Mouse (Mus musculus): Measurements from ENCODE around the gene Angel1. TPM values are rescaled to one million over a fixed set of nuclear protein-coding genes. Genes with fewer than 3 reads are reported as not detected.

Angel1 gene
- total RNA-seq, 2 experiments from 2014 or later: 3.0 to 3.2 TPM

- DNase-seq: no peak
Measured at GRCm38 (mm10) chr12:86702690-86703089, 23.6 kb downstream of the Angel1 start.

- no peak for DNase-seq
Measured at GRCm38 (mm10) chr12:86701491-86701890, 24.8 kb downstream of the Angel1 start.

DNA sequence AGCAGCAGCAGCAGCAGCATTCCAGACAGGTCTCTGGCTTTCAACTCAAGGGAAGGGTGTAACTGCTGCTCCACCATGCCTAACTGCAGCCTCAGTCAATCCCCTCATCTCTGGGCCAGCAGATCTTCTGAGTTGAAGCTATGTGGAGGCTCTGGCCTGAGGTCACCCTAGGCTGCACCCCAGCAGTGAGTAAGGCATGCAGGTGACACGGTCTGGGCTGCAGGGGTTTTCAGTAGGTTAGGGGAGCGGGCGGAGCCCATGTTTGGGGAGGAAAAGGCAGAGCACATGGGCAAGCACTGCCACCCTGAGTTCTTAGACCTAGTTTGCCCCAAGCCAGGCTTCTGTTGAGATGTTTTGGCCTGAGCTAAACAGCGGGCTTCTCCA lies 25.3 kb downstream of the Angel1 start:
- no peak for DNase-seq

DNA sequence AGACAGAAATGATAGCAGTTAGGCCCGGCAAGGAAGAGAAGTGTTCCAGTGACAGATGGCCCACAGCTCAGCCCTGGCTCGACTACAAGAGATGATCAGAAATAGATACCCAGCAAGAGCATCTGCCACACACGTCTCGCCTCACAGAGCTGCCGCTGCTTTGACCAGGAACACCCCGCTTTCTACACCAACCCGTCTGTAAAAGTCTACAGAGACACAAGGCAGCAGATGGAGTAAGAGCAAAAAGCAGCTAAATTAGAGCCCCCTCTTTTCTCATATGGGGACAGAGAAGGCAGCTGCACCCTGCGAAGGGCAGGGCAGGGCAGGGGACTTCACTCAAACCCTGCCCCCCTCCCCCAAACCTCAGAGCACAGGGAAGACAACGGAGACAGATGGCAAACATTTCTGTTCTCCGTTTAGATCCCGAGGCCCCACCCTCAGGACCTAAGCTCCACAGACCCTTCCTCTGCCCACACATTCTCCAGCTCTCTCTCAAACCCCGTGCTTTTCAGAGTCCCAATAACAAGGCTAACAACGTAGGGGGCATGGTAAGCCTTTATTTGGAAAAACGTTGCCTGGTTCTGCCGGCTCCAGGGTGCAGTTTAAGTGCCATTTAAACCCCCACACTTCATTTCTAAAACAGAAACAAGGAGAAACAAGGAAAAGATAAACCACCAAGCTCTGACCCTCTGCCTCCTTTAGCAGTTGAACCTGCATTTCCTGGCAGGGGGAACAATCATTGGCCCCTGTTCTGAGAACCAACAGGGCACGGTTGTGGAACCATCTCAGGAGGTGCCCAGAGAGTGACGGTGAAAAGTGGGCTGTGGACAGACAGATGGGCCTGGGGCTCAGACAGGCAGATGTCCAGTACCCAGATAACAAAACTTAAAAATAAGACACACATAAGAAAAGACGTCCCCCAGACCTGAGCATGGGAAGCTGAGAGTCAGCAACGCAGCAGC lies 26.0 kb downstream of the Angel1 start:
- no peak for DNase-seq

DNA sequence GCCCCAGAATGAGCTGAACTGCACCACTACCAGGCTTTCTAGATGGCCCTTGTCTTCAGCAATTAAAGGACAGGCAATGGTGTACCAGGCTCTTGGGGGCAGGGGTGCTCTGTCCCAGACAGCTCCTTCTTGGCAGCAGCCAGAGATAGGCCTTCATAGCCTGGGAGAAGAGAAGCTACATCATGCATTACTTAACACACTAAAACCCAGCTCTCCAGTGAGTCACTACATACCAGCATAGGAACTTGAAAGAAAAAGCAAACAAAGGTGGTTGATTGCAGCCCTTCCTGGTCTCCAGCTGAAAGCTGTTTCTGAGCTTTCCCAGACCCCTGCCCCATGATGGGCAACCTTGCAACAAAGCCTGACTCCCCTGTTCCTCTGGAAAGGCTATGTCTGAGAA lies 27.7 kb downstream of the Angel1 start:
- DNase-seq: no peak

DNA sequence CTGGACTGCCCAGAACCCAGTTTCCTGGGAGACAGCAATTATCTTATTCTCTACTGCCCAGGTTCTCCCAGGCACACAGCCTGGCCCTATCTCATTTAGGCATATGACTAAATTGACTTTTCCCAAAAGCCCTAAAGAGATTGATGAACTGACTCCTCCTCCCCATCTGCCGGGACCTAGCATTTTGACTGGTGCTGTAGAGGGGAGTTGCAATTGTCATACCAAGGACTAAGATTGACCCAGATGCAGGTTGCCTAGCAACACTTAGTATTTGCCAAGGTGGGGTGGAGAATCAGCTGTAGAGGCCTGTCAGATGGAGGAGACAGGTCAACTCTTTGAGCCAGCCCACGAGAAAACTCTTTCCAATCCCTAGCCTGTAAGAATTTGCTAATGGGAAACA lies 28.3 kb downstream of the Angel1 start:
- no peak for DNase-seq

DNA sequence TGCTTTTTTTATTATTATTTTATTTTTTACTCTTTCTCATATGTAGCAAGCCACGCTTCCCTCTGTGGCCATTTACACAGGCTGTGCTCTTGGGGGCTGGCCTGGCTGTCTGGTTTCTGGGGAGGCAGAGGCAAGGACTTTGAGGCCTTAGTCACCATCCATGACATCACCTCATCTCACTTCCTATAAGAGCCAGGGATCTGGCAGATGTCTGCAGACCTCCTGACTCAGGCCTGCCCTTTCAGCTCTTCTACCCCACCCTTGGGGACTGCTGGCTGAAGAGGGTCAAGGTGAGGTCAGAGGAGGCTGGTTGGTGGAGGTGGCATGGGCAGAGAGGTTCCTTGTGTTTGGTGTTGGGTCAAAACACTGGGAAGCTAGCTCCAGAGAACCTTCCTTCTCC lies 31.8 kb downstream of the Angel1 start:
- no peak for DNase-seq

- no peak for DNase-seq
Measured at GRCm38 (mm10) chr12:86693389-86693788, 32.9 kb downstream of the Angel1 start.

DNA sequence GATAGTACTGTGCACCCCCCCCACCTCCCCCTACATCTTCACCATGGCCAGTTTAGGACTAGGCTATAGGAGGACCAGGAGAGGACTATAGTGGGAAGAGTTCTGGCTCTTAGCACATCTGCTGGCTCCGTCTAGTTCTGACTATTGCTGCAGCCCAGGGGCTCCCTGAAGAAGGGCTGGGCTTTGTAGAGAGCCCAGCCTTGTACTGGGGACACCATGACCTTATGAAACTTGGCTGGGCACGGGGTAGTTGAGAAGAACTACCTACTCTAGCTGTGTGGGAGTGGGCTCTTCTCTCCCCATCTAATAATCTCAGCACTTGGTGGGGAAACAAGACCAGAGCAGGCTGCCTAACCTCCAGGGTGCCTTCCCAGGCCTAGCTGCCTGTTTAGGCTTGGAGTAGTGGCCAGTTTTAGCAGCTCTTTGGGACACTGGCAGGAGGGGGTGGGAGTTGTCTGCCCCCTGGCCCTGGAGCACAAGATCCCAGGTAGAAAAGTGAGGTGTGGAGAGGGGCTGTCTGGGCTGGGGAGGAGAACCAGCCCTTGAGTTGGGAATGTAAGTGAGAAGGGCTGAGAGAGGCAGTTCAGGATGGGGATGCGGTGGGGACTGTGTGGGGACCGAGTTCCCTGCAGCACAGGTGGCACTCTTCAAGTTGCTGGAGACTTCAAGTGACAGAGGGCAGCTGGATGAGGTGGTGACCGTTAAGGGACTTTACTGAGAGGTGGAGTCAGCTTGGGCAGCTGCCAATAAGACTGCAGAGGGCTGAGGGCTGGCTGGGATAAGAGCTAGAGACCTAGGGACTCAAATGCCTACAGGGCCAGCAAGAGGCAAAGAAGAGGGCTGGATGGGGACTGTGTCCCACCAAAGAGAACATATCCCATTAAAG lies 33.5 kb downstream of the Angel1 start:
- DNase-seq: peak; percentile 69 to 73

GRCm38 (mm10) chr12:86690700-86691485 lies 35.4 kb downstream of the Angel1 start:
- peak in 1 of 2 experiments; percentile 57 for DNase-seq

DNA sequence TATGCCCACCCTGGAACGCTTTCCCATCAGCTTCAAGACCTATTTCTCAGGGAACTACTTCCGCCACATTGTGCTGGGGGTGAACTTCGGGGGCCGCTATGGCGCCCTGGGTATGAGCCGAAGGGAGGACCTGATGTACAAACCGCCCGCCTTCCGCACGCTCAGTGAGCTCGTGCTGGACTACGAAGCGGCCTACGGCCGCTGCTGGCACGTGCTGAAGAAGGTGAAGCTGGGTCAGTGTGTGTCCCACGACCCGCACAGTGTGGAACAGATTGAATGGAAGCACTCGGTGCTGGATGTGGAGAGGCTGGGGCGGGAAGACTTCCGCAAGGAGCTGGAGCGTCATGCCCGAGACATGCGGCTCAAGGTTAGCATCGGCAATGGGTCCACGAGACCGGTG lies 37.3 kb downstream of the Angel1 start:
- DNase-seq: no peak

GRCm38 (mm10) chr12:86687971-86688573 lies 38.2 kb downstream of the Angel1 start:
- peak; percentile 35 to 55 for DNase-seq

- no peak for DNase-seq
Measured at GRCm38 (mm10) chr12:86687445-86687955, 38.8 kb downstream of the Angel1 start.

GRCm38 (mm10) chr12:86686551-86687330 lies 39.5 kb downstream of the Angel1 start:
- peak in 1 of 2 experiments; percentile 41 for DNase-seq

- DNase-seq: no peak
Measured at GRCm38 (mm10) chr12:86685275-86685674, 41.0 kb downstream of the Angel1 start.

DNA sequence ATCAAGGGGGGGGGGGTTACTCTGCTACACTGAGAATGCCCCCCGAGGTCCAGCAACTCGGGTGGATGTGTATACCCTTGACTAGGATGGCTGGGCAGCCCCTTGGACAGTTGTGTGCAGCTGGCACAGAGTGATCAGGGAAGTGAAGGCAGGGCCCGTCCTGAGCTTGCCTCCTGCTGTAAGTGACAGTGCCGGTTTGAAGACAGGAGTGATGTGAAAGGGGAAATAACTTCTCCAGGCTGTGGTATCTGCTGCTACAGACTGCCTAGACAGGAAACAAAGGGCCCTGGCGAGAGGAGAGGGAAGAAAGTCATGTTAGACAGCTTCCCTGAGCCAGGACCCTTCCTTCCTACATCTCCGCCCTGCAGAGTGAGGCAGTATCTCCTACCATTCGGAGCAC lies 42.6 kb downstream of the Angel1 start:
- no peak for DNase-seq

GRCm38 (mm10) chr12:86682178-86682577 lies 44.1 kb downstream of the Angel1 start:
- no peak for DNase-seq

GRCm38 (mm10) chr12:86681626-86682025 lies 44.6 kb downstream of the Angel1 start:
- DNase-seq: no peak

DNA sequence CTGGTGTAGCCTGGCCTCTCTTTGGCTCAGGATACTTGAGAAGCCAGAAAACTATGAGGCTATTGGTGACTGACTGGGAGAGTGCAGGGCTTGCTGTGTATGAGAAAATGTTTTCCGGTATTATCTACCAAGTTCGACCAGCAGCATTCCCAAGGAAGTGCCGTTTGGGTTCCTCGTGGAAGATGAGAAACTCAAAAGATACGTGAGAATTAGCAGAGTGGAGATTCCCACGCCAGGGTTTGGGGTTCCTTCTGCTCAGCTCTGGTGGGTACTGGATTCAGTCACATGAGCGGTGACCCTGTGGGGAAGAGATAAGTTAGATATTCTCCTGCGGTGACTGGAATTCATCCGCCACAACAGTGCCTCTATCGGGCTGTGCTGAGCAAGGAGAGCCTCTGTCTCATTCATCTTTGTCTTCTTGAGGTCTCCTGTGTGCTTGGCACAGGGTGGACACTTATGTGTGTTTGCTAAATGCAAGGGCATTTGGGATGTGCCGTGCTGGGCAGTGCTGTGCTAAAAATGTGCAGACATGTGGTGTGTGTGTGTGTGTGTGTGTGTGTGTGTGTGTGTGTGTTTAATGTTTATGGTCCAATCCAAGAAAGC lies 45.6 kb downstream of the Angel1 start:
- DNase-seq: no peak

DNA sequence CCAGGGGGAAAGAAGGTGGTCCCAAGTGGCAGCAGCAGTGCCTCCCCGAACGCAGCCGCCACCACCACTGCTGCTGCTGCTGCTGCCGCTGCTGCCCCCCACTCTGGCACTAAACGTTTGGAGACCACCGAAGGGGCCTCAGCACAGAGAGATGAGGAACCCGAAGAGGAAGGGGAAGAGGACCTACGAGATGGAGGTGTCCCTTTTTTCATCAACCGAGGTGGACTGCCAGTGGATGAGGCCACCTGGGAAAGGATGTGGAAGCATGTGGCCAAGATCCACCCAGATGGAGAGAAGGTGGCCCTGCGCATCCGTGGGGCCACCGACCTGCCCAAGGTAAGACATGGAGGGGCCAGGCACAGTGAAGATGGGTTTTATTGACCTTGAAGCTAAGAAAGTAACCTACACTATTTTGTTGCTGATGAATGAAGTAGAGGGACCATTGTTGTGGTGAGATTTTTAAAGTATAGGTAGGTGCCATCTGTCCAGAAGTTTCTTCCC lies 46.2 kb downstream of the Angel1 start:
- no peak for DNase-seq
